Comparison of ENCODE assay signal across 7 mouse cellular contexts in the genomic region with DNA sequence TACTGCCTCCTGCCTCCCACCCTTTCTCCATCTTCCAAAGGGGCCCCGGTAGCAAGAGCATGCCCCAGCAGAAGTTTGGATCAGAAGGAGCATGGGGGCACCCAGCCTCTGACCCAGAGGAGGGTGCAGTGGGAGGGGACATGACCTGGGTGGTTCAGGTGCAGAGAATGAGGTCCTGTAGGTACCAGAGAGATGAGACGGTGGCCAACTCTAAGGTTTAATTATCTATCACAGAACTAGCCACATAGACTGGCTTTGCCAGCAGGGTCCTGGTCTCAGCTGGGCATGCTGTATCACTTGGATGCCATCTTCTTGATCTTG. TPM values are rescaled to one million over a fixed set of nuclear protein-coding genes. Genes with fewer than 3 reads are reported as not detected.
A peak's percentile ranks its signal among the peaks of the same experiment; 100 is the strongest.
DNase-seq lines count a peak whose midpoint lies in the region; ATAC-seq and TF ChIP-seq lines count a peak whose summit lies in the region.

No protein-coding gene starts in this region.

- no peaks in the 10 kb centered on the region for H3K9me3 ChIP-seq in forebrain, embryonic 12.5 days
- no peaks in the 10 kb centered on the region for H3K9me3 ChIP-seq in limb, embryonic 12.5 days

- no peak overlapping the region for H3K27ac ChIP-seq in forebrain, embryonic 12.5 days
- no peak overlapping the region for H3K27ac ChIP-seq in limb, embryonic 12.5 days
- no peak overlapping the region for H3K27ac ChIP-seq in olfactory bulb, adult 2 months (ENCODE audit: insufficient read depth, low read depth, low read length)

- H3K9ac ChIP-seq in forebrain, embryonic 12.5 days: peak overlapping the region; percentile 48; the same call in 1 of the 2 replicates
- no peak overlapping the region for H3K9ac ChIP-seq in limb, embryonic 12.5 days (replicated peaks)

- no peak for ATAC-seq in forebrain, embryonic 12.5 days (ENCODE audit: low FRiP score)
- ATAC-seq in limb, embryonic 12.5 days (ENCODE audit: insufficient number of reproducible peaks, insufficient read depth, low FRiP score, low TSS enrichment, low read depth): no peak

- no peak for TF ChIP-seq POLR2A in lung, adult 2 months (IDR thresholded peaks at IDR 0.05; ENCODE audit: borderline replicate concordance, extremely low read depth, low read depth, low read length)
- no peak for TF ChIP-seq POLR2A in olfactory bulb, adult 2 months (IDR thresholded peaks at IDR 0.05; ENCODE audit: insufficient read depth, low read depth, low read length)

- peaks cover 42% of the 10 kb centered on the region for H3K27me3 ChIP-seq in forebrain, embryonic 12.5 days
- H3K27me3 ChIP-seq in limb, embryonic 12.5 days: peaks cover 56% of the 10 kb centered on the region

- peaks cover 21% of the 10 kb centered on the region; the same call in 1 of the 2 replicates for H3K4me1 ChIP-seq in lung, adult 2 months (ENCODE audit: control insufficient read depth, insufficient read depth, low read length)
- peaks cover 18% of the 10 kb centered on the region for H3K4me1 ChIP-seq in forebrain, embryonic 12.5 days
- peaks cover 10% of the 10 kb centered on the region for H3K4me1 ChIP-seq in limb, embryonic 12.5 days (replicated peaks)
- H3K4me1 ChIP-seq in olfactory bulb, adult 2 months (ENCODE audit: control insufficient read depth, insufficient read depth, low read length): peaks cover 23% of the 10 kb centered on the region

- peak overlapping the region; percentile 73 for H3K4me3 ChIP-seq in lung, adult 2 months (replicated peaks; ENCODE audit: extremely low read depth, low read depth, low read length)
- H3K4me3 ChIP-seq in forebrain, embryonic 12.5 days (replicated peaks): peak overlapping the region; percentile 30; the same call in 1 of the 2 replicates
- peak overlapping the region; percentile 40 for H3K4me3 ChIP-seq in limb, embryonic 12.5 days (replicated peaks)
- peak overlapping the region; percentile 30; the same call in 1 of the 2 replicates for H3K4me3 ChIP-seq in olfactory bulb, adult 2 months (ENCODE audit: insufficient read depth, low read depth, low read length)

- WGBS in lung, adult 2 months: 36% methylated on average over 2 of the region's 2 CpGs
- WGBS in forebrain, embryonic 12.5 days: 35% methylated on average over 2 of the region's 2 CpGs
- WGBS in limb, embryonic 12.5 days: 35% methylated on average over 2 of the region's 2 CpGs
- 30% methylated on average over 2 of the region's 2 CpGs for WGBS in olfactory bulb, adult 2 months

- peak overlapping the region; percentile 58 for H3K4me2 ChIP-seq in forebrain, embryonic 12.5 days
- H3K4me2 ChIP-seq in limb, embryonic 12.5 days: peak overlapping the region; percentile 67

- DNase-seq in lung, adult 2 months: no peak
- DNase-seq in lung, postnatal 10 days: no peak
- no peak for DNase-seq in thymus, postnatal 14 days
- no peak for DNase-seq in cerebellum, postnatal 36 days

- no peak for TF ChIP-seq CTCF in lung, adult 2 months (IDR thresholded peaks at IDR 0.05; ENCODE audit: insufficient read depth, low read length)
- TF ChIP-seq CTCF in olfactory bulb, adult 2 months (IDR thresholded peaks at IDR 0.05; ENCODE audit: insufficient read depth, low read depth, low read length): no peak

- peaks cover 11% of the 10 kb centered on the region for H3K36me3 ChIP-seq in forebrain, embryonic 12.5 days (replicated peaks)
- peaks cover 11% of the 10 kb centered on the region for H3K36me3 ChIP-seq in limb, embryonic 12.5 days

RNA-seq across cellular contexts. Expression of gene Smim1, which starts 0.4 kb away (rescaled TPM):
- 102 and 121 TPM in 2 replicates for polyA plus RNA-seq in lung, adult 2 months (2012; rRNA removed)
- 3.0 and 3.8 TPM in 2 replicates for polyA plus RNA-seq in forebrain, embryonic 12.5 days (2016; fragmentation: Nextera tagmentation; extraction: Ambion mirVana)
- 6.3 and 8.1 TPM in 2 replicates for polyA plus RNA-seq in limb, embryonic 12.5 days (2016; fragmentation: Nextera tagmentation; extraction: Ambion mirVana)
- polyA plus RNA-seq in olfactory bulb, adult 2 months (2012; ENCODE audit: insufficient read depth, insufficient read length, low replicate concordance, missing spikeins): not detected in 2 replicates

RNA-seq across cellular contexts. Expression of gene Lrrc47, which starts 14.9 kb away (rescaled TPM):
- polyA plus RNA-seq in lung, adult 2 months (2012; rRNA removed): 55.5 and 57.4 TPM in 2 replicates
- polyA plus RNA-seq in forebrain, embryonic 12.5 days (2016; fragmentation: Nextera tagmentation; extraction: Ambion mirVana): 32.5 and 32.6 TPM in 2 replicates
- 34.4 and 37.8 TPM in 2 replicates for polyA plus RNA-seq in limb, embryonic 12.5 days (2016; fragmentation: Nextera tagmentation; extraction: Ambion mirVana)
- not detected in 2 replicates for polyA plus RNA-seq in olfactory bulb, adult 2 months (2012; ENCODE audit: insufficient read depth, insufficient read length, low replicate concordance, missing spikeins)

RNA-seq across cellular contexts. Expression of gene Ccdc27, which starts 16.1 kb away (rescaled TPM):
- polyA plus RNA-seq in lung, adult 2 months (2012; rRNA removed): not detected in 2 replicates
- polyA plus RNA-seq in forebrain, embryonic 12.5 days (2016; fragmentation: Nextera tagmentation; extraction: Ambion mirVana): not detected in 2 replicates
- not detected in 2 replicates for polyA plus RNA-seq in limb, embryonic 12.5 days (2016; fragmentation: Nextera tagmentation; extraction: Ambion mirVana)
- polyA plus RNA-seq in olfactory bulb, adult 2 months (2012; ENCODE audit: insufficient read depth, insufficient read length, low replicate concordance, missing spikeins): not detected in 2 replicates

RNA-seq across cellular contexts. Expression of gene Cep104, which starts 51.4 kb away (rescaled TPM):
- polyA plus RNA-seq in lung, adult 2 months (2012; rRNA removed): 19.1 and 20.8 TPM in 2 replicates
- 21.4 and 22.5 TPM in 2 replicates for polyA plus RNA-seq in forebrain, embryonic 12.5 days (2016; fragmentation: Nextera tagmentation; extraction: Ambion mirVana)
- 20.4 and 21.0 TPM in 2 replicates for polyA plus RNA-seq in limb, embryonic 12.5 days (2016; fragmentation: Nextera tagmentation; extraction: Ambion mirVana)
- not detected in 2 replicates for polyA plus RNA-seq in olfactory bulb, adult 2 months (2012; ENCODE audit: insufficient read depth, insufficient read length, low replicate concordance, missing spikeins)

RNA-seq across cellular contexts. Expression of gene Dffb, which starts 51.5 kb away (rescaled TPM):
- polyA plus RNA-seq in lung, adult 2 months (2012; rRNA removed): 11.8 and 14.3 TPM in 2 replicates
- 9.9 and 11.9 TPM in 2 replicates for polyA plus RNA-seq in forebrain, embryonic 12.5 days (2016; fragmentation: Nextera tagmentation; extraction: Ambion mirVana)
- polyA plus RNA-seq in limb, embryonic 12.5 days (2016; fragmentation: Nextera tagmentation; extraction: Ambion mirVana): 14.9 and 15.9 TPM in 2 replicates
- not detected in 2 replicates for polyA plus RNA-seq in olfactory bulb, adult 2 months (2012; ENCODE audit: insufficient read depth, insufficient read length, low replicate concordance, missing spikeins)

Comparison
In these comparisons a context has a peak if more than half of its experiments do, and no peak if none do; other contexts are left out.
1. RNA of gene Smim1, which starts 0.4 kb away (polyA plus RNA-seq): 102 to 121 TPM in lung, adult 2 months; 6.3 to 8.1 TPM in limb, embryonic 12.5 days, 3.0 to 3.8 TPM in forebrain, embryonic 12.5 days and not detected in olfactory bulb, adult 2 months; every median in the first group is over 10 times any median in the second.
2. RNA of gene Lrrc47, which starts 14.9 kb away (polyA plus RNA-seq): 55.5 to 57.4 TPM in lung, adult 2 months, 34.4 to 37.8 TPM in limb, embryonic 12.5 days and 32.5 to 32.6 TPM in forebrain, embryonic 12.5 days; not detected in olfactory bulb, adult 2 months; every median in the first group is over 10 times any median in the second.
3. Peak in every context shown above with its lines, with median percentiles within 50 percentile points of each other: H3K4me3 ChIP-seq.